ENCODE assay signal across 9 mouse cellular contexts in genomic region chr7:84447060-84447459, GRCm38 (mm10). TPM values are rescaled to one million over a fixed set of nuclear protein-coding genes. Genes with fewer than 3 reads are reported as not detected.
DNase-seq lines count a peak whose midpoint lies in the region; ATAC-seq and TF ChIP-seq lines count a peak whose summit lies in the region.
"Had no signal": no experiment of that assay in that cellular context is flagged by ENCODE, and none has a peak within 500 bp of the region (broad histone marks: within the 10 kb centered on the region; RNA-seq: fewer than 3 reads in every experiment).

No protein-coding gene starts in this region.

- in situ Hi-C loops in CH12.LX (cut with MboI; ENCODE audit: low pct_ligation_motif_present, low pct_unique_long_range_greater_than_20kb, low sequenced_read_pairs) = loop anchor here (25.0 kb wide), 1 partner anchor 340 kb away; no protein-coding TSS in a partner anchor

- no peak overlapping the region for H3K9ac ChIP-seq in CH12.LX (ENCODE audit: insufficient read depth, low read depth)
- H3K9ac ChIP-seq in forebrain, embryonic 14.5 days (ENCODE audit: low read length) = no peak overlapping the region
- H3K9ac ChIP-seq in lung, embryonic 16.5 days (ENCODE audit: low read length) = no peak overlapping the region
- H3K9ac ChIP-seq: limb, embryonic 15.5 days had no signal

- H3K9me3 ChIP-seq in CH12.LX (replicated peaks; ENCODE audit: low read length) = no peaks in the 10 kb centered on the region
- no peaks in the 10 kb centered on the region for H3K9me3 ChIP-seq in forebrain, embryonic 14.5 days (replicated peaks; ENCODE audit: control insufficient read depth, low read length)
- H3K9me3 ChIP-seq in lung, embryonic 16.5 days (ENCODE audit: control insufficient read depth, low read length) = no peaks in the 10 kb centered on the region
- H3K9me3 ChIP-seq: limb, embryonic 15.5 days had no signal

- peak; percentile 8 for DNase-seq in gastrocnemius, adult 18-20 months (ENCODE audit: low spot score)
- DNase-seq in gastrocnemius, adult 8-10 months (ENCODE audit: low spot score in 2 of 2) = no peak
- peak; percentile 88 for DNase-seq in CH12.LX (ENCODE audit: extremely low read depth)
- DNase-seq in c-Kit-positive CD71-negative TER-119-negative erythroid progenitor cells, embryonic 14.5 days (ENCODE audit: low read depth) = peak; percentile 39
- DNase-seq in forebrain, embryonic 14.5 days (ENCODE audit: low spot score) = peak; percentile 89
- DNase-seq in kidney, postnatal 25 days = peak; percentile 26 to 68
- DNase-seq in right cerebral cortex, postnatal 36 days (ENCODE audit: low spot score in 2 of 2) = peak; percentile 20 to 50

- dilution Hi-C loops in CH12.LX (cut with MboI; ENCODE audit: extremely low pct_ligation_motif_present, extremely low pct_unique_long_range_greater_than_20kb, low sequenced_read_pairs) = no loop called here

- no peaks in the 10 kb centered on the region for H3K79me2 ChIP-seq in CH12.LX (replicated peaks; ENCODE audit: control insufficient read depth, extremely low read depth, insufficient read depth, poor library complexity, severe bottlenecking)

- TF ChIP-seq RAD21 in CH12.LX (IDR thresholded peaks at IDR 0.05; ENCODE audit: low read depth, low read length) = peak; percentile 86

- TF ChIP-seq CTCF in CH12.LX (conservative IDR thresholded peaks at IDR 0.05 in 1 of 2, IDR thresholded peaks at IDR 0.05 in 1 of 2; ENCODE audit: low read depth in 2 of 2, low read length in 2 of 2) = peak; percentile 98 to 100

- no peak overlapping the region for H3K4me2 ChIP-seq in CH12.LX (ENCODE audit: insufficient read depth, low read depth, poor library complexity, severe bottlenecking)
- H3K4me2 ChIP-seq in forebrain, embryonic 14.5 days (ENCODE audit: low read length) = no peak overlapping the region
- no peak overlapping the region for H3K4me2 ChIP-seq in lung, embryonic 16.5 days (ENCODE audit: low read depth, low read length)
- H3K4me2 ChIP-seq: limb, embryonic 15.5 days had no signal

- H3K4me1 ChIP-seq in CH12.LX (ENCODE audit: control insufficient read depth in 1 of 2, insufficient read depth in 2 of 2) = peaks cover 0 to 12% of the 10 kb centered on the region in 2 experiments; a peak in 2 of 4 replicates
- no peaks in the 10 kb centered on the region for H3K4me1 ChIP-seq in forebrain, embryonic 14.5 days (ENCODE audit: control insufficient read depth, insufficient read depth, low read length)
- H3K4me1 ChIP-seq in lung, embryonic 16.5 days (replicated peaks; ENCODE audit: control insufficient read depth, insufficient read depth, low read length) = peaks cover 8% of the 10 kb centered on the region; the same call in 1 of the 2 replicates
- H3K4me1 ChIP-seq: limb, embryonic 15.5 days had no signal

- 19% methylated on average over 4 of the region's 4 CpGs for WGBS in forebrain, embryonic 14.5 days
- 31% methylated on average over 4 of the region's 4 CpGs for WGBS in lung, embryonic 16.5 days

- no peak overlapping the region for H3K4me3 ChIP-seq in CH12.LX (replicated peaks in 1 of 3; ENCODE audit: low read depth in 2 of 3, low read length in 2 of 3, poor library complexity in 1 of 3)
- no peak overlapping the region for H3K4me3 ChIP-seq in forebrain, embryonic 14.5 days (ENCODE audit: low read depth, low read length)
- no peak overlapping the region for H3K4me3 ChIP-seq in lung, embryonic 16.5 days (ENCODE audit: low read length)
- H3K4me3 ChIP-seq: limb, embryonic 15.5 days had no signal

- peak; percentile 61; the same call in 1 of the 2 replicates for ATAC-seq in forebrain, embryonic 14.5 days
- ATAC-seq in lung, embryonic 16.5 days (ENCODE audit: low read depth) = no peak

- no peaks in the 10 kb centered on the region for H3K27me3 ChIP-seq in CH12.LX (replicated peaks)
- no peaks in the 10 kb centered on the region for H3K27me3 ChIP-seq in forebrain, embryonic 14.5 days (replicated peaks; ENCODE audit: control insufficient read depth, insufficient read depth, low read length)
- H3K27me3 ChIP-seq in lung, embryonic 16.5 days (ENCODE audit: control insufficient read depth, insufficient read depth, low read depth, low read length) = no peaks in the 10 kb centered on the region
- H3K27me3 ChIP-seq: limb, embryonic 15.5 days had no signal

- no peak overlapping the region for H3K27ac ChIP-seq in CH12.LX (ENCODE audit: insufficient read depth, low read depth)
- no peak overlapping the region for H3K27ac ChIP-seq in forebrain, embryonic 14.5 days (ENCODE audit: low read depth, low read length)
- H3K27ac ChIP-seq in lung, embryonic 16.5 days (ENCODE audit: low read length) = peak overlapping the region; percentile 82
- H3K27ac ChIP-seq: limb, embryonic 15.5 days had no signal

- TF ChIP-seq EP300 in CH12.LX (IDR thresholded peaks at IDR 0.05; ENCODE audit: low read length) = no peak

- no peaks in the 10 kb centered on the region for H3K36me3 ChIP-seq in CH12.LX (replicated peaks in 1 of 2; ENCODE audit: control insufficient read depth in 1 of 2, insufficient read depth in 1 of 2, low read length in 1 of 2)
- no peaks in the 10 kb centered on the region for H3K36me3 ChIP-seq in forebrain, embryonic 14.5 days (ENCODE audit: control insufficient read depth, insufficient read depth, low read length)
- no peaks in the 10 kb centered on the region for H3K36me3 ChIP-seq in lung, embryonic 16.5 days (ENCODE audit: control insufficient read depth, insufficient read depth, low read length)
- H3K36me3 ChIP-seq: limb, embryonic 15.5 days had no signal

- no peak for TF ChIP-seq POLR2A in CH12.LX (IDR thresholded peaks at IDR 0.05; ENCODE audit: low read depth, low read length)

TF ChIP-seq in CH12.LX, 34 proteins besides CTCF, POLR2A, EP300 and RAD21:
- TF ChIP-seq SMC3 (IDR thresholded peaks at IDR 0.05; ENCODE audit: low read depth, low read length) = peak; percentile 94
- TF ChIP-seq IRF4 (IDR thresholded peaks at IDR 0.05; ENCODE audit: low read depth, low read length) = peak; percentile 44; the same call in 1 of the 2 replicates
- peak; percentile 43; the same call in 1 of the 2 replicates for TF ChIP-seq ZC3H11A (IDR thresholded peaks at IDR 0.05; ENCODE audit: low read depth, low read length)
- TF ChIP-seq JUND (conservative IDR thresholded peaks at IDR 0.05; ENCODE audit: low read depth, low read length) = 0 out of 2 replicates have a peak, but pooled peaks have one; percentile 28
- TF ChIP-seq ETS1 (conservative IDR thresholded peaks at IDR 0.05; ENCODE audit: low read depth, low read length) = no peak
- TF ChIP-seq TBP (conservative IDR thresholded peaks at IDR 0.05; ENCODE audit: low read depth, low read length) = 0 out of 2 replicates have a peak, but pooled peaks have one; percentile 28
- 0 out of 2 replicates have a peak, but pooled peaks have one; percentile 40 for TF ChIP-seq ZNF384 (IDR thresholded peaks at IDR 0.05; ENCODE audit: low read depth, low read length)
- TF ChIP-seq GABPA (IDR thresholded peaks at IDR 0.05; ENCODE audit: insufficient replicate concordance, low read depth, low read length) = no peak
- no peak for TF ChIP-seq HCFC1 (IDR thresholded peaks at IDR 0.05; ENCODE audit: low read depth, low read length)
- no peak for TF ChIP-seq NRF1 (IDR thresholded peaks at IDR 0.05; ENCODE audit: low read depth, low read length)
- peak; percentile 75; the same call in 1 of the 2 replicates for TF ChIP-seq NELFE (IDR thresholded peaks at IDR 0.05; ENCODE audit: low read depth, low read length)
- TF ChIP-seq ELF1 (IDR thresholded peaks at IDR 0.05; ENCODE audit: low read depth, low read length) = peak; percentile 42; the same call in 1 of the 2 replicates

RNA-seq across cellular contexts. Expression of gene Arnt2, which starts 37.1 kb away (rescaled TPM):
- total RNA-seq in gastrocnemius, adult 18-20 months (2021) = 1 to 10 TPM in 1 of 2 experiments, under 1 TPM in 1; 0.48 to 1.2 TPM
- 1 to 10 TPM in 1 of 4 experiments, under 1 TPM in 3; 0.35 to 1.7 (median 0.60) TPM for total RNA-seq in gastrocnemius, adult 8-10 months (2022)
- total RNA-seq in CH12.LX (2012; rRNA removed) (0.13 and 0.17 TPM in 2 replicates), CH12.LX (2014; rRNA removed) (0.03 and 0.04 TPM in 2 replicates)
- 0.27 TPM in 2 replicates for polyA plus RNA-seq in CH12.LX (2012; ENCODE audit: insufficient read length, low read depth)
- 51.4 and 59.3 TPM in 2 replicates for polyA plus RNA-seq in forebrain, embryonic 14.5 days (2014; fragmentation: Nextera tagmentation; extraction: Ambion mirVana)
- polyA plus RNA-seq in lung, embryonic 16.5 days (2015; fragmentation: Nextera tagmentation; extraction: Ambion mirVana) = 5.6 and 7.3 TPM in 2 replicates

Comparison
In these comparisons a context has a peak if more than half of its experiments do, and no peak if none do; other contexts are left out.
1. DNase-seq: peak in gastrocnemius, adult 18-20 months (single experiment), CH12.LX (single experiment), c-Kit-positive CD71-negative TER-119-negative erythroid progenitor cells, embryonic 14.5 days (single experiment), forebrain, embryonic 14.5 days (single experiment), kidney, postnatal 25 days (2 of 2) and right cerebral cortex, postnatal 36 days (2 of 2); none in gastrocnemius, adult 8-10 months (0 of 2).